Mouse (Mus musculus) neural tube, embryonic 13.5 days (tissue): ENCODE data around the gene Vmn1r5. TPM values are rescaled to one million over a fixed set of nuclear protein-coding genes. Genes with fewer than 3 reads are reported as not detected.

Experiments
- polyA plus RNA-seq: library from polyadenylated mRNA; unstranded; fragments of >200 nt; fragmentation: Nextera tagmentation; extraction: Ambion mirVana; gene quantifications from 2 replicates; pipeline ENCODE4 v1.2.1, GENCODE M21; 2015

Vmn1r5 gene
- polyA plus RNA-seq, 1 experiment from 2014 or later, result not detected

Other genes starting within 250 kb of the Vmn1r5 start
- gene Kbtbd2, start 172.5 kb upstream of the Vmn1r5 start, polyA plus RNA-seq, result 33.2 and 35.3 TPM in 2 replicates
- gene Fkbp9, start 138.2 kb upstream of the Vmn1r5 start, polyA plus RNA-seq, result 48.3 and 53.1 TPM in 2 replicates
- gene Nt5c3, start 46.3 kb upstream of the Vmn1r5 start, polyA plus RNA-seq, result 140 and 147 TPM in 2 replicates
- gene Vmn1r4, start 46.3 kb upstream of the Vmn1r5 start, polyA plus RNA-seq, result 0.73 and 0.90 TPM in 2 replicates
- gene Vmn1r6, start 27.0 kb downstream of the Vmn1r5 start, polyA plus RNA-seq, result not detected in 2 replicates
- not detected in 2 replicates for gene Vmn1r7, start 55.1 kb downstream of the Vmn1r5 start, polyA plus RNA-seq
- gene Vmn1r8, start 62.0 kb downstream of the Vmn1r5 start, polyA plus RNA-seq, result not detected in 2 replicates
- gene Vmn1r9, start 96.5 kb downstream of the Vmn1r5 start, polyA plus RNA-seq, result not detected in 2 replicates
- gene Vmn1r10, start 139.2 kb downstream of the Vmn1r5 start, polyA plus RNA-seq, result not detected in 2 replicates
- gene Vmn1r11, start 163.2 kb downstream of the Vmn1r5 start, polyA plus RNA-seq, result not detected in 2 replicates
- gene Vmn1r12, start 186.6 kb downstream of the Vmn1r5 start, polyA plus RNA-seq, result not detected in 2 replicates
- not detected in 2 replicates for gene Vmn1r13, start 233.0 kb downstream of the Vmn1r5 start, polyA plus RNA-seq